Mouse (Mus musculus): ENCODE results near the gene Irf1.

Gene Irf1

DNA sequence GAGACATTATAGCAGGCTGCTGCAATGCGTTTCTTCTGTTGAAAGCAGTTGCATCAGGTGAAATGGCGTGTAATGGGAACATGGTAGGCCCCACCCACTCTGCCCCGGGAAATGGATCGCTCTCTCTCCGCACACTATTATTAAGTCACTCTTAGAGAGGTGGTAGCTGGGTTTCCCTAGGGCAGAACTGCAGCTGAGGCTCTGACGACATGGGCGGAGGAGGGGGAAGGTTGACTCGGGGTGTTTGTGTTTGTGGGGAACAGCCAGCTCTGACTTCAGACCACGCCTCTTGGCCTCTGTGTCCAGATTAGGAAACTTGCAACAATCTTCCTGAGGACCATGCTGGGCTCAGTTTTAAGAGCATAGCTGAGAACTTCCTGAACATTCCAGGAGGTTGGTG is 36.0 kb downstream of the Irf1 start:
- peak; percentile 19 for DNase-seq (ENCODE audit: low read depth, low spot score)

DNA sequence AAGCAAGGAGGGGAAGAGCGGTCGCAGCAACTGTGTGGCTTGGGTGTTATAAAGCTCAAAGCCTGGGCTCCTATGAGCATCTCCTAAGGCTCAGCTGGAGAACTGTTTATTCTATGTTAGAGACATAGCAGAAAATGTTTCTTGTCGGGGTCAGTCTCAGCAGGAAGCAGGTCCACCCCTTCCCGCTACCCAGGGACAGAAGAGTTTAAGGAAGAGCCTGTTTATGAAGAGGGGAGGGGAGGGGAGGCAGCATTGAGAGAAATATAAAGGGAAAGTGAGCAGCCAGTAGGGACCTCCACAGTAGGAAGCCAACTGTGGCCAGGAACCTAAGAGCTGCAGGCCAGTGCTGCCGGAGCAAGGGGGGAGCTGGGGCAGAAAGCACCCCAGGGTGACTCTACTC is 39.5 kb downstream of the Irf1 start:
- DNase-seq (ENCODE audit: low read depth, low spot score), result no peak

DNA sequence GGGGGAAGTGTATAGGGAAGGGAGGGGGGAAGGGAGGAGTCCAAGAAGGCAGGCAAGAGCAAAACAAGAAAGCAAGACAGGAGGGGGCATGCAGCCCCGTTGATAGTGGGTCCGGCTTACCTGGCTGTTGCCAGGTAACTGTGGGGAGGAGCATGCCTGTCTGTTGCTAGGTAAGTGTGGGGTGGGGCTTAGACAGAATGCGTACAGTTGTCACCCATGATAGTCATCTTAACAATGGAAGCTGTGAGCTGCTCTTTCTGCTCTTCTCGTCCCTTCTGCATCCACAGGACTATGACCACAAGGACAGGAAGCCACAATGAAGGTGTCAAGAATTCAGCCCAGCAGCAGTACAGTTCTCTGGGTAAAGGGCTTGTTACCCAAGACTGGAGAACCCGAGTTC is 40.3 kb downstream of the Irf1 start:
- no peak for DNase-seq (ENCODE audit: low read depth, low spot score)

DNA sequence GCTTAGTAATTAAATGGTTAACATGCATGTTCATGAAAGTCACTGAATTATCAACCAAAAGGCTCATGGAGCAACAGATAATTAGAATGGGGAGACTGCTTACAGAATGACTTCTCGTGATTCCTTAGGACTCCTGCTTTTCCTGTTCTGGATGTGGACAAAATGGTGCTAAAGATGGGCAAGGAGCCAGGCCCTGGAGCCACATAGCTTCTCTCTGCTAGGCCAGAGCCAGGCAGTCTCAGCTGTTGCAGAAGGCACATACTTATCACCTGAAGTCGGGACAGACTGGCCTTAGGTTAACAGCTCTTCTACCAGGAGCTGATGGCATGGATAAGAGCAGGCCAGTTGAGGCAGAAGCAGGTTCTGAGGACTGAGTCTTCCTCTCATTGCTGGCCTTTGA is 40.9 kb downstream of the Irf1 start:
- no peak for DNase-seq (ENCODE audit: low read depth, low spot score)

DNA sequence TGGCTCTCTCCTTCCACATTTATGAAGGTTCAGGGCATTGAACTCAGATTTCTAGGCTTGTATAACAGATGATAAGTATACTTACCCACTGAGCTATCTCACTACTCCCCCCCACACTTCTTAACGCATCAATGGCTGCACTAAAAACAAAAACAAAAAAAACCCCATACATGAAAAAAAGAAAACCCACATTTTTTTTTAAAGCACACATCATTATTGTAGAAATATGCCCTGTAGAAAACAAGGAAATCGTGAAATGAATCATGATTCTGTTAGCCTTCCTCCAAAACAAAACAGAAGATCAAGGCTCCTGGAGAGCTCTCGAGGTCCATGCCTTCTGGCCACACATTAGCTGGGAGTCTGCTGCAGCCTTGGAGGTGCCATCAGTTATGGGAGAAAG is 41.5 kb downstream of the Irf1 start:
- no peak for DNase-seq (ENCODE audit: low read depth, low spot score)

DNA sequence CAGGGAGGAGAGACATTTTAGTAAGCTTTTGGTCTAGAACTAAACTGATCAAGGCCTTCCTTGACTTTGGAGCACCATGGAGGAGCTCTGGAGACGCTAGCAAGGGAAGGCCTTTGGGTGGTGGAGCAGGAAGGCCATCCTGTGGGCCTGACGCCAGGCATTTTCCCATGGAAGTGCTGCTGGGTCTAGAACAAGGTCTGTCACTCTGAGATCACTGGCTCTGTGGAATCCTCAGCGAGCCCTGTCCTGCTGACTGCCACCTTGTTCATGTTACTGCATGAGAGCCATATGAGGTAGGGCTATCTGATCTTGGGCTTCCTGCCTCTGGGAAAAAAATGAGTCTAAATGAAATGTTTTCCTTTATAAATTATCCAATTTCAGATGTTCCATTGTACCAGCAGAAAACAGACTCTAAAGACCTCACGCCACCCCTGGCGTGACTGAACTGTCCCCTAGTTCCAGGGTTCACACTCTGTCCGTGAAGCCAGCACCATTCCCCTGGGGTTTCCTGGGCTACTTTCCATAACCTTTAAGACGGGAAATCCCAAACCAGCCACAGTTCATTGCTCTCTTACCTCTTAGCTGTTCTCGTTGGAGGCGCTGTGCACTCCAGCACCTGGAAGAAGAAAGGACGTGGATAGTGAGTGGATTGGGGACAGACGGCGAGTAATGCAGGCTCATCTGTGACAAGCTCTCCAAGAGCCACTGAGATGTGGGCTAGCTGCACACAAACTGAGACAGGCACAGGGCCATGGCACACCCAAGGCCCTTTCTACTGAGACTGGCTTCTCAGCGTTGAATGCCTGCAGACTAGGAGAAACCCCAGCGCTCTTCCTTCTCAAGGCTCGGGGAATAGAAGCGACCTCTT is 43.4 kb downstream of the Irf1 start:
- no peak for DNase-seq (ENCODE audit: low read depth, low spot score)

DNA sequence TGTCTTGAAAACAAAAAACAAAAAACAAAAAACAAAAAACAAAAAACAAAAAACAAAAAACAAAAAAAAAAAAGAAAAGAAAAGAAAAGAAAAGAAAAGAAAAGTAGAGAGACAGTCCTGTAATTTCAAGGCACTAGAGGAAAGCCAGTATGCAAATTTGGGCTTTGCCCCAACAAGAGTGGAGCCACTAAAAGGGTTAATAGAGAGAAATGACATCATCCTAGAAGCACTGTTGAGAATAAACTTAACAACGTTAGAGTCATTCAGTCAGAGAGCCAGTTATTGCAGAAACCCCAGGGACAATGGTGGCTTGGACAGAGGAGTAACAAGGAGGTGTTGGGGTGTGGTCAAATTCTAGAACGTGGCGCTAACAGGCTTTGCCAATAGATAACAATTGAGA is 45.0 kb downstream of the Irf1 start:
- no peak for DNase-seq (ENCODE audit: low read depth, low spot score)

DNA sequence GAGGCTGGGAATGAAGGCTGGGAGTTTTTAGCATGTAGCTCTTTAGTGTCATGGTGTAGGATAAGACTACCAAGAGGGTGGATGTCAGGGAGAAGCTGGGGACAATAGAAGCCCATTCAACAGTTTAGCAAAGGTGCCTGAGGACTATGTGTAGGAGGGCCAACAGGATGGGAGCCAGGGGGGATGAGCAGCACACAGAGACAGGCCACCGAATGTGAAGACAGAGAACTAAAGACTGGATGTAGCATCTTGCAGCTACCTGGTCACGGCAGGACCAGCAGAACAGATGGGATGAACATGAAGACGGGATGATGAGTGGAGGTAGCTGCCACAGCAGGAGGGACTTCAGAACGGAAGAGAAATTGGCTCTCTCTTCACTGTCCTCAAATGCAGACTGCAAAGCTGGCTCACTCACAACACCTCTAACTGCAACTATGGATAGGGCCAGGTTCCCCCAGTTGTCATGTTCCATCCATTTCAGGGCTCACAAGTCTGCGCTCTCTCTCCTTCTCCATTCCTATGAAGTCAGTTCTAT is 47.1 kb downstream of the Irf1 start:
- DNase-seq (ENCODE audit: low read depth, low spot score), result peak; percentile 70

DNA sequence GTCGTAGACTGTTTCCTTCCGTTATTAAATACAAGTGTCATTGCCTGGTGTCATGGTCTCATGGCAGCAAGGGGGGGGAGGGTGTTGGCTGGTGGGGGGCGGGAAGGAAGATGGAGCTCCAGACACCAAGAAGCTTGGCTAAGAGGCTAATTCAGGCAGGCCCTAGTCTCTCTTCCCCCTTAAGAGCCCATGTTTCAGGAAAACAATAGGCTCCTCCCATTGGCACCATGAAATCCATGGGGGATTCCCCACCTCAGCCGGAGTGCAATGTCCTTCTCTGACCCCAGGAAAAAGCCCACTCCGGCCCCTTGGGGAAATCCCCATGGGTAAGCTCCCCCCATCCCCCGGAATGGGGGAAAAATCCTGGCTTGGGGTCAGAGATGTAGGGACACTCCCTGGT is 49.0 kb downstream of the Irf1 start:
- no peak for DNase-seq (ENCODE audit: low read depth, low spot score)

DNA sequence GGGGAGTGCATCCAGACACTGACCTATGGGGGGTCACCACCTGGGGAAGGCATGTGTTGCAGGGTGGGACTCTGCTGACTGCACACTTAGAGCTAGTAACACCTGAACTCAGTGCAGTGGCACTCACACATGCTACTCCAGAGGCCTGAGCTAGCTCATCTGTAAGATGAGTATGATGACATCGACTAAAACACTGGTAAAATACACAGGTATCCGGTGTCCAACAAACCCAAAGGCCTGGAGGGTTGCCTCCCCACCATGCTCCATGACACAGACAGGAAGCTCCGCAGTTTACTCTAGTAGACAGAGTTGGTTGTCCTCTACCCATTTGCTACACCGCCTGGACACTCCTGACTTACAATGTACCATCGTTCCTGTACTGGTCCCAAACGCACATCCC is 49.7 kb downstream of the Irf1 start:
- DNase-seq (ENCODE audit: low read depth, low spot score), result no peak

DNA sequence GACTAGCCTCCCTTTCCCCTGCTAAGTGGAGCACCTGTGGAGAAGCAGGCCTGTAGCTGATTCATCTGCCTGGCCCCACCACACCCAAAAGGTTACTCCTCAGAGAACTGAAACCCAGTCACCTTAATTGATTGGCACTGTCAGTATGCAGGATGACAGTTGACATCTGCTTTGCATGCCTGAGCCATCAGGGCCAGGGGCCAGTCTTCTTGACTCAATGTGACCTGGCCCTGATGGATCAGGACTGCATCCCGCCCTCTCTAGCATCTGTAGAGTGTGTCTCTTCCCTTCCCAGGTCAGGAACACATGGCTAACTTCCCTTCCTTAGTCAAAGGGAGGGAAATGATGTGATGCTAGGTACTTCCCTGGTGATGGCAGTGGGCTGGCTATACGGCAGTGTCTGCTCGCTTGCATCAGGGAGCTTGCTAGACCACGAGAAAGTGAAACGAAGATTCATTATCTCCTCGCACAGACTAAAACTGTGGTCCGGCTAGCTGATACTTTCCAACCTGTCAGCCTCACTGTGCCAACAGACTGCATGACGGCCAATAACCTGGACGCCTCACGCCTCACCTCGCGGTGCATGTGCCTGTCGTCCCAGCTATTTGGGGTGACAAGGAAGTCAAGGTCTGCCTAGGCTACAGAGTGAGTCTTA is 50.8 kb downstream of the Irf1 start:
- DNase-seq (ENCODE audit: low read depth, low spot score), result no peak

DNA sequence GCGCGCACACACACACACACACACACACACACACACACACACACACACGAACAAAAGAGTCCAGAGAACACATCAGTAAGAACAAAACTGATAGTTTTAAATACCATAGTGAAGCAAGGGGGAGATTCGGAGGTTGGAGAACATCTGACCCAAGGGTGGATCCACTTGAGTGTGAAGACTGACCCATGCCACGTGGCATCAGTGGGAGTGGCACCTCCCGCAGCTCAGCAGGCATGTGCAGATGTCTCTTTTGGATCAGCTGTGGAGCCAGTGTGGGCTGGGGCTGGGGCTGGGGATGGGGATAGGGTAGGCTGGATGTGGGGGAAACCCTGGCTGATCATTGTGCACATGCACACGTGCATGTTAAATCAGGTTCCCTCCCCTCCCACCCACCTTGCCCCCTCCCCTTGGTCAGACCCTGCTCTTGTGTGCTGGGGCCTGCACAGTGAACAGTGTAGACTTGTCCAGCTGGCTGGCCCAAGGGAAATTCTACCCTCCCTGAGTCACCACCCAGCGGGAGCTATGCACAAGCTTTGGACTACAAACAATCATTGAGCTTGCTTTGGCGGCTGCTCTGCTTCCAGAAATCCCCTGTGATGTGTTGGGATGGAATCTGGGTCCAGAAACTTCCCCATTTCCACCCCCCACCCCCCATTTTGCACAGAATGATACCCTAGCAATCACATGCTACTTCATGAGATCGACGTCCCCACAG is 51.6 kb downstream of the Irf1 start:
- DNase-seq (ENCODE audit: low read depth, low spot score), result no peak

DNA sequence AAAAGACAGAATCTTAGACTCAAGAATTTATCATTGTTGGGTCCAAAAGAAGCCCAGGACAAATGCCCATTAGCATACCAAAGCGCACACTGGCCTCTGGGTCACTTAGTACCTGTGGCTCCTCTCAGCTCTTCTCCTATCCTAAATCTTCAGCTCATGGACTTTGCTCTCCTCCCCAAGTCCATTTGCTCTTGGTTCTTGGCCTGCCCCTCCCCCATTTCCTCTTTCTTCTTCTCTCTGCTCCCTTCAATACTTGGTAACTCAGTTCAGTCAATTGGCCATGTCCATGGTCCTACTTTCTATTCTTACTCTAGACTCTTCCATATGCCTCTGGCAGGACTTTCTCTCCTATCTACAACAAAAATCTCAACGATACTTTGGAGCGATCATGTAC is 52.1 kb downstream of the Irf1 start:
- no peak for DNase-seq (ENCODE audit: low read depth, low spot score)

DNA sequence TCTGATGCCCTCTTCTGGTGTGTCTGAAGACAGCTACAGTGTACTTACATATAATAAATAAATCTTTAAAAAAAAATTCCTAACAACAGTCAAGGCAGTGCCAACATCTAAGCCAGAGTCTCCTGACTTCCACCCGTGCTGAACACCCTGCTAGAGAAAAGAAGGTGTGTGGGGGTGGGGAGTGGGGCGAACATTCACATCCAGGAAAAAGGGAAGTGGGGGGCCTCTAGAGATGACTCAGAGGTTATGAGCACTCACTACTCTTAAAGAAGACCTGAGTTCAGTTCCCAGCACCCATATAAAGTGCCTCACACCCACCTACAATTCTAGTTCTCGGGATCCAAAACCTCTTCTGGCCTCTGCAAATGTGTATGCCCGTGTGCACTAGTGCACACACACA is 55.6 kb downstream of the Irf1 start:
- DNase-seq (ENCODE audit: low read depth, low spot score), result no peak

Measured in brain, adult 2 months (tissue).